Mouse (Mus musculus): ENCODE results near the gene Ttl.

Ttl gene

GRCm38 (mm10) chr2:129065437-129066282 lies at the start of gene Ttl:
TSS of gene Ttl (plus strand) at chr2:129065942.
- DNase-seq = peak; percentile 80

DNA sequence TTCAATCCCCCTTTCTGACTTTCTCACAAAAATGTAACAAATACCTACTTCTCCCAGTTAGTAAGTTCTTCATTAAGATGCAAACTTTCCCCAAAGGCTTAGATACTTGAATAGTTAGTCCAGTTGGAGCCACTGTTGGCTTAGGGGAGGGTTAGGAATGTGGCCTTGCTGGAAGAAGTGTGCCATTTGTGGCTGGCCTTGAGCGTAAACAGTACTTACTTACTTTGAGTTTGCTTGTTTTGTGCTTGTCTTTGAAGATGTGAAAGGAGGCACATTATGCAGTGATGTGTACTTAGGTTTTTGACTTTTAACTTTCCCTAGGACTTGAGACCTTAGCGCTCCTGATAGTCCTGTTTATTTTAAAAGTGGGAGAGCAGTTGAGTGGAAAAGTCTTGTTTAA lies 45.6 kb upstream of the Ttl start:
- no peak for DNase-seq

- no peak for DNase-seq
These were observed 40.9 kb upstream of the Ttl start for GRCm38 (mm10) chr2:129024820-129025219.

DNA sequence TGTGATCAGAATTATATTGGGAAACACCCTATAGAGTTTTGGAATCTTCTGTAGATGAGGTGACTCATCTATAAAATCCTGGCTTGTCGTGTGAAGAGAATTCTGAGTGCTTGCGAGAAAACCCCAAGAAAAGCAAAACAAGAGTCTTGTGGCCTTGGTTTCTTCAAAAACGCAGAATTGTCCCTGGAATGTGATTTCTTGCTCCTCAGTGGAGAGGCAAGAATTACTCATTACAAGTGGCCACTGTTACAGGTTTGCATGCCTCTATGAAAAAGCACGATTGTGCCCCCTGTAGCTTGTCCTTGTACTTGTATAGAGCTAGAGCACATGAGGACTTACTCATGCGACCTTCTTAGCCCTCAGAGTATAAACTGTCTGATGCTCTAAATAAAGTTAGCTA lies 30.4 kb upstream of the Ttl start:
- no peak for DNase-seq

DNA sequence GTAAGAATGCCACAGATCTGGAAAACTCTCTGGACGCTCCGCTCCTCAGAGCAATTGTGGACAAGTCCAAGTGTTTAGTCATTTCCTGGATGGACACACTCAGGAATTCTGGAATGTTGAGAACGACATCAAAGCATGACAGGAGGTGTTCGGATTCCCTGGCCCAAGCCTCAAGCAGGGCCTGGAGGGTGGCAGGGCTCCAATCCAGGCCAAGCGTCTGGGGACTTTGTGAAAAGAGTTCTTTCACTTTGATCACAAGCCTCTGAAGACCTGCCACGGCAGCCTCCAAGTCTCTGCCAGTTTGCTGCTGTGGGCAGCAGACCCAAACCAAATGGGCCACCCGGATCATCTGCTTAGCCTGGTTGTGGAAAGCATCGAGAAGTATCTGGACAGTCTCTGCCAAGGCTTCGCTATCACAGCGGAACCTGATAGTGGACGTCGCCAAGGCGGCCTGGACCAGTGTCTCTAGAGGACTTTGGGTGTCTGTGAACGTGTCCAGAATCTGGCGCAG lies 27.3 kb upstream of the Ttl start:
- DNase-seq = peak; percentile 19

- DNase-seq = peak; percentile 32
These were observed 26.7 kb upstream of the Ttl start for GRCm38 (mm10) chr2:129038937-129039631.

- no peak for DNase-seq
These were observed 25.2 kb upstream of the Ttl start for GRCm38 (mm10) chr2:129040567-129040966.

GRCm38 (mm10) chr2:129046172-129046845 lies 19.4 kb upstream of the Ttl start:
- no peak for DNase-seq

- DNase-seq = no peak
These were observed 18.9 kb upstream of the Ttl start for GRCm38 (mm10) chr2:129046846-129047196.

GRCm38 (mm10) chr2:129047811-129048210 lies 17.9 kb upstream of the Ttl start, which contains the start of gene Vinac1:
TSS of gene Vinac1 (minus strand) at chr2:129048172.
- no peak for DNase-seq

GRCm38 (mm10) chr2:129052451-129052983 lies 13.2 kb upstream of the Ttl start:
- DNase-seq = no peak

DNA sequence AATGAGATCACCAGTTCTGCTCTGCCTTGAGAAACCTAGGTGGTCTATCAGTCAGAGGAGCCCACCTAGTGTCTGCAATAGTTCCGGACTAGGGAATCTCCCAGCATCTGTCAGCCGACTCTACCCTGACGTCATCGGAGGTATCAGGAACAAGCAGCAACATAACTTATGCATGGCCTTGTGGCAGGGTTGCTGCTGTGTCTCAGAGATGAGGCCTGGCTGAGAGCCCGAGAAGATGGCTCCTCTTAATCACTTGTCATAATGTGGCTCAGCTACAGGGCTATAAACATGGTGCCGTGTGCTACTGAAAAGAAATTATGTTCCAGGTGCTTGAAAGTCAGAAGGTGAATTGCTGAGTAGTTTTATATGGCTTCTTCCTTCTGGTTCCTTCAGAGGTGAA lies 10.0 kb upstream of the Ttl start:
- no peak for DNase-seq

DNA sequence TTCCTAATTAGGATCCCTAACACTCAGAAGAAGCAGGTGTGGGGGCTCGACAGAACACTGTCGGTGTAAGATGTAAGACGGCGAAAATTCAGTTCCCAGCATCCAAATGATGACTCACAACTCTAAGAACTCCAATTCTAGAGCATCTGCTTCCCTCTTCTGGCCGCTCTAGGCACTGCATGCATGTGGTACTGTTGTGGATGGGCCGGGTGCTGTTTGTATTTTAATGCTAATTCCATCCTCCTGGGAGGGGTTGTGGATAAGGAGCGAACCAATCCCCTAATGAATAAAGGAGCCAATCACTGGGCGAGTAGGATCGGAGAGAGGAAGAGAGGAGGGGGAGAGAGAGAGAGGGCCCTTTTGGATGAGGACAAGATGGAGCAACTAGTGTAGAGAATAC lies 9.1 kb upstream of the Ttl start:
- no peak for DNase-seq

- no peak for DNase-seq
These were observed 8.5 kb upstream of the Ttl start for GRCm38 (mm10) chr2:129057256-129057655.

GRCm38 (mm10) chr2:129057920-129058361 lies 7.8 kb upstream of the Ttl start:
- no peak for DNase-seq

DNA sequence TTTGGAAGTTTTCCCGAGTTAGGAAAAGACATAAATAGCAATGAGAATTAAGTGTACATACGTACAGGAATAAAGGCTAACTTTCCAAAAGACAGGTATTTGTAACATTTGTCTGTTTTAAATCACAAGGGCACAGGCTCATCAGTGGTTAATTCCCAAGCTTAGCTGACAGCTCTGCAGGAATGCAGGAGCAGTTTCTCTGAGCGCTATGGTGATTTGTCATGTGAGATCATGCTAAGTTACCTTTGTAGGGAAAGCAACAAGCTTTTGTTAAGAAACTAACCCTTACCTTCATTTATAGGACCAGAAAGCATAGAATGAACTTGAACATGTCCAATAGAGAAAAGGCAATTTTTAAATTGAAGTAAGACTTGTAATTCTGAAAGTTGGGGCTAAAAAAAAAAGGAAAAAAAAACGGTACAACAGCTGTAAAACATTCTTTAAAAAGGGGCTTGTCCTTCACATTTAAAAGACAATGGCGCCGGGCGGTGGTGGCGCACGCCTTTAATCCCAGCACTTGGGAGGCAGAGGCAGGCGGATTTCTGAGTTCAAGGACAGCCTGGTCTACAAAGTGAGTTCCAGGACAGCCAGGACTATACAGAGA lies 4.2 kb upstream of the Ttl start:
- DNase-seq = no peak

- peak; percentile 47 for DNase-seq
These were observed 584 bp downstream of the Ttl start for GRCm38 (mm10) chr2:129066326-129066725.

DNA sequence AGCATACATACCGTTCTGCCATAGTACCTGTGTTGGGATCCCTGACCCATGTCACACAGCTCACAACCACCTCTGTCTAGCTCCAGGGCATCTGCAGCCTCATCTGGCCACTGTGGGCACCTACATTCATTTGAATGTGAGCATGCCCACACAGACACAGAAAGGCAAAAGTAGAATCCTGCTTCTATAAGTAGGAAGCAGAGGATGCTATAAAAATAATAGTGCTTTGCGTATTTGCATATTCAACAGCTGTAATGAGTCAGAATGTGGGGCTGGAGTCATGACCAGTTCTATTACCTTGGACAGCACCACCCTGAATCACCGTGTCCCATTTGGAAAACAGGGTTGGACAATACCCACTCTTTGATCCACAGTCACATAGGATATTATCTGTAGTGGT lies 4.6 kb downstream of the Ttl start:
- DNase-seq = no peak

- DNase-seq = peak; percentile 27
These were observed 12.6 kb downstream of the Ttl start for GRCm38 (mm10) chr2:129078313-129078712.

DNA sequence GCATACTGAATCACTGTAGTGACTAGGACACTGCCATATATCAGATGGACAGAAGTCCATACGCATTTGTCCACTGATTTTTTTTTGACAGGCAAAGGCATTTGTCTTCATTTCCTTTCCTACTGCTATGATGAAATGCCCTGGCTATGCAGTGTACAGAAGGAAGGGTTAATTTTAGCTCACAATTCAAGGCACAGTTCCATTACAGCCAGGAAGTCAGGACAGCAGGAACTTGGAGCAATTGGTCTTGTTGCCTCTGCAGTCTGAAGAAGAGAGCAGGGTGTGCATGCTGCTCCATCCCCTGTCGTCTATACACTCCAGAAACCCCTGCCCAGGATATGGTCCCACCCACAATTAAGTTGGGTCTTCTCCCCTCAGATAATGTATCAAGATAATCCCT lies 13.5 kb downstream of the Ttl start:
- no peak for DNase-seq

- no peak for DNase-seq
These were observed 15.4 kb downstream of the Ttl start for GRCm38 (mm10) chr2:129081097-129081496.

GRCm38 (mm10) chr2:129083514-129083913 lies 17.8 kb downstream of the Ttl start:
- no peak for DNase-seq

DNA sequence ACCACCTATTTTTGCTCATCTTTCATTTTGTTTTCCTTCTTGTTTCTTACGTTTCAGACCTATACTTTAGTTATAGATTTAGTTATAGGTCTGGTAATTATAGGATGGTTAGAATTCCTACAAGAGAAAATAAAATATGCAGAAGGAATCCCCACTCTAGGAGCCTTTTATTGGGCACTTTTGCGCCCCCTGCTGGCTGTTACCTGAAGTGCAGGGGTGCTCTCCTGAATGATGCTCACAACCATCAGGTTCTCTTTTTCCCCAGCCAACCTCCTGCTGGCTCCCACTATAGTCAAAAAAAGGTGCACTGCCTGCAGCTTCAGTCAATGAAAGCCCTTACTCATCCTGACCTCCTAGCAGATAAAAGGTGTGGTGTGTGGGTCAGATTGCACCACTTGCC lies 19.2 kb downstream of the Ttl start:
- peak; percentile 27 for DNase-seq

Measured in right cerebral cortex, postnatal 4 days (tissue).